Comparison of ENCODE assay signal across 9 mouse cellular contexts in genomic region chr3:84889648-84890047, GRCm38 (mm10).
DNase-seq lines count a peak whose midpoint lies in the region; ATAC-seq and TF ChIP-seq lines count a peak whose summit lies in the region.
"Had no signal": no experiment of that assay in that cellular context is flagged by ENCODE, and none has a peak within 500 bp of the region (broad histone marks: within the 10 kb centered on the region; RNA-seq: fewer than 3 reads in every experiment).

No protein-coding gene starts in this region.

- 51% methylated on average over 1 of the region's 1 CpGs for WGBS in heart, adult 2 months
- 49% methylated on average over 1 of the region's 1 CpGs for WGBS in heart, embryonic 10.5 days
- 78% methylated on average over 1 of the region's 1 CpGs for WGBS in midbrain, embryonic 13.5 days

- no peaks in the 10 kb centered on the region for H3K36me3 ChIP-seq in heart, adult 2 months (ENCODE audit: control insufficient read depth, insufficient read depth, low read length)
- H3K36me3 ChIP-seq in heart, embryonic 10.5 days, result no peaks in the 10 kb centered on the region
- H3K36me3 ChIP-seq in midbrain, embryonic 13.5 days, result no peaks in the 10 kb centered on the region
- H3K36me3 ChIP-seq: limb, embryonic 15.5 days had no signal

- ATAC-seq in midbrain, embryonic 13.5 days, result no peak

- H3K4me3 ChIP-seq in heart, adult 2 months, result no peak overlapping the region
- no peak overlapping the region for H3K4me3 ChIP-seq in heart, embryonic 10.5 days
- no peak overlapping the region for H3K4me3 ChIP-seq in midbrain, embryonic 13.5 days (replicated peaks)
- H3K4me3 ChIP-seq: limb, embryonic 15.5 days had no signal

- H3K9ac ChIP-seq in heart, adult 2 months (ENCODE audit: low read depth, low read length), result no peak overlapping the region
- no peak overlapping the region for H3K9ac ChIP-seq in midbrain, embryonic 13.5 days (replicated peaks)
- H3K9ac ChIP-seq: limb, embryonic 15.5 days had no signal

- H3K4me2 ChIP-seq in midbrain, embryonic 13.5 days (replicated peaks), result no peak overlapping the region
- H3K4me2 ChIP-seq: limb, embryonic 15.5 days had no signal

- no peaks in the 10 kb centered on the region for H3K27me3 ChIP-seq in heart, adult 2 months (ENCODE audit: control insufficient read depth, insufficient read depth, low read length)
- H3K27me3 ChIP-seq in heart, embryonic 10.5 days (ENCODE audit: insufficient read depth, poor library complexity, severe bottlenecking), result no peaks in the 10 kb centered on the region
- no peaks in the 10 kb centered on the region for H3K27me3 ChIP-seq in midbrain, embryonic 13.5 days
- H3K27me3 ChIP-seq: limb, embryonic 15.5 days had no signal

- no peaks in the 10 kb centered on the region; the same call in 1 of the 2 replicates for H3K79me2 ChIP-seq in heart, adult 2 months (replicated peaks; ENCODE audit: control insufficient read depth, insufficient read depth, low read length)

- H3K27ac ChIP-seq in heart, adult 2 months, result no peak overlapping the region
- no peak overlapping the region for H3K27ac ChIP-seq in heart, embryonic 10.5 days
- H3K27ac ChIP-seq in midbrain, embryonic 13.5 days, result no peak overlapping the region
- H3K27ac ChIP-seq: limb, embryonic 15.5 days had no signal

- peak; percentile 80 for TF ChIP-seq CTCF in heart, adult 2 months (IDR thresholded peaks at IDR 0.05)

- no peaks in the 10 kb centered on the region; the same call in 1 of the 2 replicates for H3K4me1 ChIP-seq in heart, adult 2 months (ENCODE audit: control insufficient read depth, insufficient read depth, low read length)
- H3K4me1 ChIP-seq in heart, embryonic 10.5 days, result peaks cover 6% of the 10 kb centered on the region; the same call in 1 of the 2 replicates
- no peaks in the 10 kb centered on the region for H3K4me1 ChIP-seq in midbrain, embryonic 13.5 days (replicated peaks)
- H3K4me1 ChIP-seq: limb, embryonic 15.5 days had no signal

- H3K9me3 ChIP-seq in heart, embryonic 10.5 days, result no peaks in the 10 kb centered on the region
- H3K9me3 ChIP-seq in midbrain, embryonic 13.5 days, result no peaks in the 10 kb centered on the region
- H3K9me3 ChIP-seq: limb, embryonic 15.5 days had no signal

- TF ChIP-seq EP300 in heart, adult 2 months (IDR thresholded peaks at IDR 0.05; ENCODE audit: insufficient read depth, low read depth, low read length), result no peak

- intact Hi-C loops in heart, adult 2 months (cut with DNase I), result loop anchor here (2.0 to 5.0 kb wide), 3 partner anchors 77 to 277 kb away; no protein-coding TSS in a partner anchor
- intact Hi-C loops in left cerebral cortex, postnatal 36 days (cut with DNase I), result loop anchor here (2.0 to 10.0 kb wide), 2 partner anchors 197 to 275 kb away; no protein-coding TSS in a partner anchor

- DNase-seq in heart, adult 2 months, result no peak
- DNase-seq in heart, embryonic 10.5 days (ENCODE audit: low spot score), result no peak
- peak; percentile 17 to 25 for DNase-seq in right cerebral cortex, adult 2 months (ENCODE audit: low spot score in 2 of 2)
- no peak for DNase-seq in right cerebral cortex, postnatal 10 days (ENCODE audit: low spot score in 2 of 2)
- peak; percentile 14 to 53 for DNase-seq in lung, adult 18-20 months
- DNase-seq in yolk sac, embryonic 10.5 days (ENCODE audit: low spot score), result peak; percentile 11
- DNase-seq in left cerebral cortex, postnatal 36 days (ENCODE audit: low spot score in 2 of 2), result no peak

- no peak for TF ChIP-seq POLR2A in heart, adult 2 months (IDR thresholded peaks at IDR 0.05; ENCODE audit: insufficient read depth, low read depth, low read length)

Comparison
In these comparisons a context has a peak if more than half of its experiments do, and no peak if none do; other contexts are left out.
1. DNase-seq: peak in right cerebral cortex, adult 2 months (2 of 2), lung, adult 18-20 months (2 of 2) and yolk sac, embryonic 10.5 days (single experiment); none in heart, adult 2 months (0 of 2), heart, embryonic 10.5 days (single experiment), right cerebral cortex, postnatal 10 days (0 of 2) and left cerebral cortex, postnatal 36 days (0 of 2).